Mouse (Mus musculus): ENCODE results near the gene Elmsan1. TPM values are rescaled to one million over a fixed set of nuclear protein-coding genes. Genes with fewer than 3 reads are reported as not detected.
A peak's percentile ranks its signal among the peaks of the same experiment; 100 is the strongest.

Gene Elmsan1
- polyA plus RNA-seq, 1 experiment from 2014 or later: 6.1 TPM

DNA sequence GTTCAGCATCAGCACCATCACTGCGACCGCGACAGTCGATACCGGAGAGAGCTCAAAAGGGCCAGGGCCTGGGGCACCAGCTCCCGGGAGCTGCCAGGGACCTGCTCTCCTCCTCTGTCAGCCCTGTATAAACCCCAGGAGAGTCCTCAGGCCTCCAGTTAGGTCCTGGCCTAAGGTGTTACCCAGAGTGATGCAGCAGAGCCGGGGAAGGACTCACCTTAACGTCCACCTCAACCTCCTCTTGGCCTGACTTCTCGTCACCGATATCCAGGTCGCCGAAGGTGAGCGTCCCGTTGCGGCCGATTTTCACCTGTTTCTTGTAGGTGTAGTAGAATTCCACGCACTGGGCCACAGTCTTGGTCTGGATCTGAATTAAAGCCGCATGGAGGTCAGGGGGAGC lies 62.5 kb downstream of the Elmsan1 start:
- 94% methylated on average over 18 of the region's 18 CpGs for WGBS
- ATAC-seq (ENCODE audit: low FRiP score) (no peak), DNase-seq (ENCODE audit: low spot score) (no peak)
- Histone ChIP-seq H3K9me3 (ENCODE audit: control insufficient read depth, low read length) (no peaks in the 10 kb centered on the region), H3K4me2 (replicated peaks; ENCODE audit: low read depth, low read length) (no peak overlapping the region), H3K27ac (ENCODE audit: low read depth, low read length) (no peak overlapping the region), H3K9ac (ENCODE audit: low read depth, low read length) (no peak overlapping the region), H3K4me3 (ENCODE audit: low read depth, low read length) (no peak overlapping the region), H3K27me3 (ENCODE audit: control insufficient read depth, insufficient read depth, low read length) (no peaks in the 10 kb centered on the region), H3K4me1 (replicated peaks; ENCODE audit: control insufficient read depth, insufficient read depth, low read length) (no peaks in the 10 kb centered on the region), H3K36me3 (ENCODE audit: control insufficient read depth, insufficient read depth, low read length) (peaks cover 9% of the 10 kb centered on the region; the same call in 1 of the 2 replicates)

DNA sequence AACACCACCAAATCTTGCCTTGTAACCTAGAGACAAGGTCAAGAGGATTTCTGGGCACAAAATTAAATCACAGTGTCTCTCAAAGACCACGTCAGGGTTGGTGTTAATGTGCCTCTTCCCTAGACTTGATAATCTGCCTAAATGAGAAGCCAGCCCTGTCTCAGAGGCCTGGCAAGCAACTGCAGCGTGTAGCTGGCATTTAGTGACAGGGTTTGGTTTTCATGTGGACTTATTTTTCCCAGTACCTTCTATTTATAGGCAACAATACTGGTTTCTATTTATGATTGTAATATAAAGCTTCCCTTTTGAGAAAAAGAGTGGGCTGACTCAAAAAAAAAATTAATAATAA lies 63.2 kb downstream of the Elmsan1 start:
- Histone ChIP-seq H3K27me3 (ENCODE audit: control insufficient read depth, insufficient read depth, low read length) (no peaks in the 10 kb centered on the region), H3K36me3 (ENCODE audit: control insufficient read depth, insufficient read depth, low read length) (peaks cover 9% of the 10 kb centered on the region; the same call in 1 of the 2 replicates), H3K4me3 (ENCODE audit: low read depth, low read length) (no peak overlapping the region), H3K9me3 (ENCODE audit: control insufficient read depth, low read length) (no peaks in the 10 kb centered on the region), H3K4me1 (replicated peaks; ENCODE audit: control insufficient read depth, insufficient read depth, low read length) (no peaks in the 10 kb centered on the region; the same call in 1 of the 2 replicates), H3K27ac (ENCODE audit: low read depth, low read length) (no peak overlapping the region), H3K4me2 (replicated peaks; ENCODE audit: low read depth, low read length) (no peak overlapping the region), H3K9ac (ENCODE audit: low read depth, low read length) (no peak overlapping the region)
- 86% methylated on average over 2 of the region's 2 CpGs for WGBS
- no peak for DNase-seq (ENCODE audit: low spot score)
- ATAC-seq (ENCODE audit: low FRiP score): no peak

DNA sequence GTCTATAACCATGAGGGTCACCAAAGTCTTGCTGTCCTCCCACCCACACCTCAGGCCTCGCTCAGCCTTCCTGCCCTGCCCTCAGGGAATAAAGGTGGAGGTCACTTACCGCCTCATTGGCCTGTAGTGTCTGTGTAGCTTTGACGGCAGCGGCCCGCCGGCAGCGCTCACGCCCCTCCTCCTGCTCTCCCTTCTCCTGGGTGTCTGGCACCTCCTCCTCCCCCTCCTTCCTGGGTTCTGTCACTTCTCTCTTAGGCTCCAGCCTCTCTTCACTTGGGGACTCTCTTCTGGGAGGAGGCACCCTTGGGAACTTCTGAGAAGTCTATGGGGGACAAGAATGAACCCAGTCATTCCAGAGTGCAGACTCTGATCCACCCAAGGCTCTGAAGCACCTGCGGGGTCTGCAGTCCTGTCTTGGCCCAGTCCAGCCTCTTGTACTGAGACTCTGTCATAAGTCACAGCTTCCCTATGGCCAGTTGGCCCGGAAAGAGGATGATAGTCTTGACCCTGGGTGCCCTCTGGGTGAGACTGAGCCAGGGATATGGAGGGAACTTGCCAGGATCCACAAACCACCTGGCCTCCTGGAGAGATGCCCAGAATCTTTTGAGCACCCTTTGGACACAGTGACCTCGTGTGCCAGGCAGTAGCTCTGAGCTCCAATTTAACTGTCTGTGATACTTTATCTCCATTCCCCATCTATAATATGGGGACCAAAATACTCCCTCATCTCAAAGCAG lies 63.7 kb downstream of the Elmsan1 start:
- H3K27ac ChIP-seq (ENCODE audit: low read depth, low read length): no peak overlapping the region
- no peaks in the 10 kb centered on the region for H3K9me3 ChIP-seq (ENCODE audit: control insufficient read depth, low read length)
- no peaks in the 10 kb centered on the region for H3K27me3 ChIP-seq (ENCODE audit: control insufficient read depth, insufficient read depth, low read length)
- ATAC-seq (ENCODE audit: low FRiP score) (no peak), DNase-seq (ENCODE audit: low spot score) (no peak)
- no peak overlapping the region for H3K9ac ChIP-seq (ENCODE audit: low read depth, low read length)
- peaks cover 5% of the 10 kb centered on the region; the same call in 1 of the 2 replicates for H3K4me1 ChIP-seq (replicated peaks; ENCODE audit: control insufficient read depth, insufficient read depth, low read length)
- no peak overlapping the region for H3K4me2 ChIP-seq (replicated peaks; ENCODE audit: low read depth, low read length)
- whole genome bisulfite sequencing: 79% methylated on average over 11 of the region's 11 CpGs
- H3K4me3 ChIP-seq (ENCODE audit: low read depth, low read length): no peak overlapping the region
- peaks cover 9% of the 10 kb centered on the region; the same call in 1 of the 2 replicates for H3K36me3 ChIP-seq (ENCODE audit: control insufficient read depth, insufficient read depth, low read length)

DNA sequence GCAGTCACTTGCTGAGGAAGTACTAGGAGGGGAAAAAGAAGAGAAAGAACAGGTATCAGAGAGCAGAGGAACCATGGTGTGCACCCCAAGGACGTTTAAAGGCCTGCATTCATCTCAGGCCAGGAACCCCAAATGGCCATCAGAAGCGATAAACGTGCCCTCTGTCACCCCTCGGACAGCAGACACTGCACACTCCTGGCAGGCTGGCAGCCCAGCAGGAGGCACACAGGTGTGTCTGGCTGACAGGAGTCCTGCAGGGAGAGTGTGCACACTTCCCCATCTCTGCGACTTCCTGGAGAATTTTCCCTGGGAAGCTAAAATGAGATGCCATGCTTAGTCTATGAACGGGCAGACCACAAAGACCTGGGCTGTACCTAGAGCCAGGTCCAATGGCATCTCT lies 65.3 kb downstream of the Elmsan1 start:
- no peaks in the 10 kb centered on the region for H3K27me3 ChIP-seq (ENCODE audit: control insufficient read depth, insufficient read depth, low read length)
- no peak for ATAC-seq (ENCODE audit: low FRiP score)
- WGBS: 79% methylated on average over 6 of the region's 6 CpGs
- DNase-seq (ENCODE audit: low spot score): no peak
- no peak overlapping the region for H3K4me2 ChIP-seq (replicated peaks; ENCODE audit: low read depth, low read length)
- H3K36me3 ChIP-seq (ENCODE audit: control insufficient read depth, insufficient read depth, low read length): peaks cover 3% of the 10 kb centered on the region; the same call in 1 of the 2 replicates
- H3K9me3 ChIP-seq (ENCODE audit: control insufficient read depth, low read length): no peaks in the 10 kb centered on the region
- H3K9ac ChIP-seq (ENCODE audit: low read depth, low read length): no peak overlapping the region
- H3K27ac ChIP-seq (ENCODE audit: low read depth, low read length): no peak overlapping the region
- no peak overlapping the region for H3K4me3 ChIP-seq (ENCODE audit: low read depth, low read length)
- H3K4me1 ChIP-seq (replicated peaks; ENCODE audit: control insufficient read depth, insufficient read depth, low read length): peaks cover 9% of the 10 kb centered on the region

- peaks cover 9% of the 10 kb centered on the region for H3K4me1 ChIP-seq (replicated peaks; ENCODE audit: control insufficient read depth, insufficient read depth, low read length)
- DNase-seq (ENCODE audit: low spot score) (no peak), ATAC-seq (ENCODE audit: low FRiP score) (no peak)
- no peak overlapping the region for H3K4me3 ChIP-seq (ENCODE audit: low read depth, low read length)
- no peaks in the 10 kb centered on the region for H3K27me3 ChIP-seq (ENCODE audit: control insufficient read depth, insufficient read depth, low read length)
- H3K27ac ChIP-seq (ENCODE audit: low read depth, low read length): no peak overlapping the region
- H3K36me3 ChIP-seq (ENCODE audit: control insufficient read depth, insufficient read depth, low read length): peaks cover 3% of the 10 kb centered on the region; the same call in 1 of the 2 replicates
- H3K9me3 ChIP-seq (ENCODE audit: control insufficient read depth, low read length): no peaks in the 10 kb centered on the region
- H3K9ac ChIP-seq (ENCODE audit: low read depth, low read length): no peak overlapping the region
- no peak overlapping the region for H3K4me2 ChIP-seq (replicated peaks; ENCODE audit: low read depth, low read length)
- WGBS: 76% methylated on average over 32 of the region's 32 CpGs
These were observed 66.1 kb downstream of the Elmsan1 start for GRCm38 (mm10) chr12:84152352-84153190.

DNA sequence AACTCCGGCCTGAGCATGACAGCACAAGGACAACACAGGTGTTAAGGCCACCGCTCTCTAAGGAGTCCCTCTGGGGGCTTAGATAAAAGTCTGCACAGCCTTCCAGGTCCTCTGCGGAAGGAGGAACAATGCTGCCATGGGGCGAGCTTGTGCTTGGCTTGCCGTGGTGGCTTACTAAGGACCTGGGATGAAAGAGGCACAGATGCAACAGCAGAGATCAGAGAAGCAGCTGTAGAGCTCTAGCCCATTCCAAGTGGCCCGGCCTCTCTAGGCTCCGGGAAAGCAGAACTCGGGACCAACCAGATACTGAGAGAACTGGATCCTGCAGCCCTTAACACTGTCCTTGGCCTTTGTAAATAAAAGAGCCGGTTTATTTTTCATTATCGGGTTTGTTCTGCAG lies 66.8 kb downstream of the Elmsan1 start:
- no peak overlapping the region for H3K27ac ChIP-seq (ENCODE audit: low read depth, low read length)

GRCm38 (mm10) chr12:84150976-84151375 lies 67.7 kb downstream of the Elmsan1 start:
- ATAC-seq (ENCODE audit: low FRiP score) (no peak), DNase-seq (ENCODE audit: low spot score) (no peak)
- no peak overlapping the region for H3K27ac ChIP-seq (ENCODE audit: low read depth, low read length)
- H3K27me3 ChIP-seq (ENCODE audit: control insufficient read depth, insufficient read depth, low read length): no peaks in the 10 kb centered on the region
- no peak overlapping the region for H3K4me3 ChIP-seq (ENCODE audit: low read depth, low read length)
- peaks cover 9% of the 10 kb centered on the region for H3K4me1 ChIP-seq (replicated peaks; ENCODE audit: control insufficient read depth, insufficient read depth, low read length)
- 76% methylated on average over 6 of the region's 6 CpGs for WGBS
- peaks cover 3% of the 10 kb centered on the region; the same call in 1 of the 2 replicates for H3K36me3 ChIP-seq (ENCODE audit: control insufficient read depth, insufficient read depth, low read length)
- H3K4me2 ChIP-seq (replicated peaks; ENCODE audit: low read depth, low read length): no peak overlapping the region
- no peaks in the 10 kb centered on the region for H3K9me3 ChIP-seq (ENCODE audit: control insufficient read depth, low read length)
- H3K9ac ChIP-seq (ENCODE audit: low read depth, low read length): no peak overlapping the region

More for the DNA sequence above, 66.8 kb downstream of the Elmsan1 start:
- no peak overlapping the region for H3K9ac ChIP-seq (ENCODE audit: low read depth, low read length)
- DNase-seq (ENCODE audit: low spot score) (no peak), ATAC-seq (ENCODE audit: low FRiP score) (no peak)
- H3K4me3 ChIP-seq (ENCODE audit: low read depth, low read length): no peak overlapping the region
- no peak overlapping the region for H3K4me2 ChIP-seq (replicated peaks; ENCODE audit: low read depth, low read length)
- peaks cover 9% of the 10 kb centered on the region for H3K4me1 ChIP-seq (replicated peaks; ENCODE audit: control insufficient read depth, insufficient read depth, low read length)
- H3K9me3 ChIP-seq (ENCODE audit: control insufficient read depth, low read length): no peaks in the 10 kb centered on the region
- 89% methylated on average over 10 of the region's 10 CpGs for WGBS
- H3K27me3 ChIP-seq (ENCODE audit: control insufficient read depth, insufficient read depth, low read length): no peaks in the 10 kb centered on the region
- H3K36me3 ChIP-seq (ENCODE audit: control insufficient read depth, insufficient read depth, low read length): peaks cover 3% of the 10 kb centered on the region; the same call in 1 of the 2 replicates

- no peaks in the 10 kb centered on the region for H3K27me3 ChIP-seq (ENCODE audit: control insufficient read depth, insufficient read depth, low read length)
- H3K9ac ChIP-seq (ENCODE audit: low read depth, low read length): 0 out of 2 replicates have a peak overlapping the region, but pooled peaks have one; percentile 17
- peaks cover 9% of the 10 kb centered on the region for H3K4me1 ChIP-seq (replicated peaks; ENCODE audit: control insufficient read depth, insufficient read depth, low read length)
- H3K9me3 ChIP-seq (ENCODE audit: control insufficient read depth, low read length): no peaks in the 10 kb centered on the region
- H3K4me2 ChIP-seq (replicated peaks; ENCODE audit: low read depth, low read length): no peak overlapping the region
- no peak overlapping the region for H3K27ac ChIP-seq (ENCODE audit: low read depth, low read length)
- no peak overlapping the region; the same call in 1 of the 2 replicates for H3K4me3 ChIP-seq (ENCODE audit: low read depth, low read length)
- peaks cover 3% of the 10 kb centered on the region; the same call in 1 of the 2 replicates for H3K36me3 ChIP-seq (ENCODE audit: control insufficient read depth, insufficient read depth, low read length)
- 55% methylated on average over 15 of the region's 15 CpGs for WGBS
- ATAC-seq (ENCODE audit: low FRiP score) (no peak), DNase-seq (ENCODE audit: low spot score) (peak; percentile 41)
These were observed 68.7 kb downstream of the Elmsan1 start for GRCm38 (mm10) chr12:84149971-84150370.

Data from hindbrain, embryonic 11.5 days (tissue).